Mouse (Mus musculus): ENCODE data around the gene Nav2. TPM values are rescaled to one million over a fixed set of nuclear protein-coding genes. Genes with fewer than 3 reads are reported as not detected.

The Nav2 gene
- polyA plus RNA-seq, 1 experiment from 2014 or later = 5.8 TPM

- no peak overlapping the region for H3K4me2 ChIP-seq (replicated peaks; ENCODE audit: low read depth)
- H3K4me3 ChIP-seq (ENCODE audit: low read depth, low read length) = no peak overlapping the region
- H3K9me3 ChIP-seq (ENCODE audit: control insufficient read depth) = no peaks in the 10 kb centered on the region
- WGBS = 42% methylated on average over 6 of the region's 6 CpGs
- peaks cover 28% of the 10 kb centered on the region for H3K36me3 ChIP-seq (ENCODE audit: control insufficient read depth, insufficient read depth)
- TF ChIP-seq CTCF (IDR thresholded peaks at IDR 0.05; ENCODE audit: low read depth) = no peak
- H3K27me3 ChIP-seq (replicated peaks; ENCODE audit: control insufficient read depth, insufficient read depth, low read length) = no peaks in the 10 kb centered on the region
- H3K4me1 ChIP-seq (replicated peaks; ENCODE audit: control insufficient read depth, insufficient read depth, low read length) = no peaks in the 10 kb centered on the region
- no peak overlapping the region for H3K9ac ChIP-seq (ENCODE audit: low read depth, low read length)
- ATAC-seq = peak; percentile 39; the same call in 1 of the 2 replicates
- no peak overlapping the region; the same call in 1 of the 2 replicates for H3K27ac ChIP-seq (ENCODE audit: low read depth, low read length)
Measured at GRCm38 (mm10) chr7:49423943-49424342, 515.4 kb downstream of the Nav2 start.

GRCm38 (mm10) chr7:49426060-49426459 lies 517.5 kb downstream of the Nav2 start:
- no peaks in the 10 kb centered on the region for H3K9me3 ChIP-seq (ENCODE audit: control insufficient read depth)
- no peaks in the 10 kb centered on the region for H3K4me1 ChIP-seq (replicated peaks; ENCODE audit: control insufficient read depth, insufficient read depth, low read length)
- H3K27ac ChIP-seq (ENCODE audit: low read depth, low read length) = no peak overlapping the region
- no peak overlapping the region for H3K4me3 ChIP-seq (ENCODE audit: low read depth, low read length)
- ATAC-seq = no peak
- H3K4me2 ChIP-seq (replicated peaks; ENCODE audit: low read depth) = no peak overlapping the region
- WGBS = 54% methylated on average over 4 of the region's 4 CpGs
- no peaks in the 10 kb centered on the region for H3K27me3 ChIP-seq (replicated peaks; ENCODE audit: control insufficient read depth, insufficient read depth, low read length)
- no peak overlapping the region for H3K9ac ChIP-seq (ENCODE audit: low read depth, low read length)
- peak; percentile 85 for TF ChIP-seq CTCF (IDR thresholded peaks at IDR 0.05; ENCODE audit: low read depth)
- peaks cover 18% of the 10 kb centered on the region; the same call in 1 of the 2 replicates for H3K36me3 ChIP-seq (ENCODE audit: control insufficient read depth, insufficient read depth)

GRCm38 (mm10) chr7:49427843-49428242 lies 519.3 kb downstream of the Nav2 start:
- Histone ChIP-seq H3K9ac (ENCODE audit: low read depth, low read length) (no peak overlapping the region), H3K27ac (ENCODE audit: low read depth, low read length) (no peak overlapping the region), H3K9me3 (ENCODE audit: control insufficient read depth) (no peaks in the 10 kb centered on the region), H3K36me3 (ENCODE audit: control insufficient read depth, insufficient read depth) (peaks cover 11% of the 10 kb centered on the region; the same call in 1 of the 2 replicates), H3K27me3 (replicated peaks; ENCODE audit: control insufficient read depth, insufficient read depth, low read length) (no peaks in the 10 kb centered on the region), H3K4me2 (replicated peaks; ENCODE audit: low read depth) (no peak overlapping the region), H3K4me3 (ENCODE audit: low read depth, low read length) (no peak overlapping the region), H3K4me1 (replicated peaks; ENCODE audit: control insufficient read depth, insufficient read depth, low read length) (no peaks in the 10 kb centered on the region)
- peak; percentile 83 for TF ChIP-seq CTCF (IDR thresholded peaks at IDR 0.05; ENCODE audit: low read depth)
- no peak for ATAC-seq
- WGBS = 54% methylated on average over 6 of the region's 6 CpGs

GRCm38 (mm10) chr7:49428947-49429346 lies 520.4 kb downstream of the Nav2 start:
- TF ChIP-seq CTCF (IDR thresholded peaks at IDR 0.05; ENCODE audit: low read depth) = no peak
- H3K9ac ChIP-seq (ENCODE audit: low read depth, low read length) = no peak overlapping the region
- H3K36me3 ChIP-seq (ENCODE audit: control insufficient read depth, insufficient read depth) = peaks cover 11% of the 10 kb centered on the region; the same call in 1 of the 2 replicates
- H3K4me3 ChIP-seq (ENCODE audit: low read depth, low read length) = no peak overlapping the region
- no peaks in the 10 kb centered on the region for H3K9me3 ChIP-seq (ENCODE audit: control insufficient read depth)
- H3K4me2 ChIP-seq (replicated peaks; ENCODE audit: low read depth) = no peak overlapping the region
- WGBS = 79% methylated on average over 5 of the region's 5 CpGs
- no peaks in the 10 kb centered on the region for H3K4me1 ChIP-seq (replicated peaks; ENCODE audit: control insufficient read depth, insufficient read depth, low read length)
- H3K27ac ChIP-seq (ENCODE audit: low read depth, low read length) = no peak overlapping the region
- no peaks in the 10 kb centered on the region for H3K27me3 ChIP-seq (replicated peaks; ENCODE audit: control insufficient read depth, insufficient read depth, low read length)
- ATAC-seq = peak; percentile 58; the same call in 1 of the 2 replicates

- no peak overlapping the region for H3K27ac ChIP-seq (ENCODE audit: low read depth, low read length)
- no peak overlapping the region for H3K4me3 ChIP-seq (ENCODE audit: low read depth, low read length)
- 0 out of 2 replicates have a peak, but pooled peaks have one; percentile 12 for TF ChIP-seq CTCF (IDR thresholded peaks at IDR 0.05; ENCODE audit: low read depth)
- H3K9me3 ChIP-seq (ENCODE audit: control insufficient read depth) = no peaks in the 10 kb centered on the region
- WGBS = 86% methylated on average over 7 of the region's 7 CpGs
- no peak for ATAC-seq
- H3K36me3 ChIP-seq (ENCODE audit: control insufficient read depth, insufficient read depth) = peaks cover 7% of the 10 kb centered on the region; the same call in 1 of the 2 replicates
- no peaks in the 10 kb centered on the region for H3K27me3 ChIP-seq (replicated peaks; ENCODE audit: control insufficient read depth, insufficient read depth, low read length)
- H3K9ac ChIP-seq (ENCODE audit: low read depth, low read length) = no peak overlapping the region
- H3K4me1 ChIP-seq (replicated peaks; ENCODE audit: control insufficient read depth, insufficient read depth, low read length) = no peaks in the 10 kb centered on the region
- no peak overlapping the region for H3K4me2 ChIP-seq (replicated peaks; ENCODE audit: low read depth)
Measured at GRCm38 (mm10) chr7:49430808-49431207, 522.3 kb downstream of the Nav2 start.

- Histone ChIP-seq H3K4me1 (replicated peaks; ENCODE audit: control insufficient read depth, insufficient read depth, low read length) (no peaks in the 10 kb centered on the region), H3K9ac (ENCODE audit: low read depth, low read length) (no peak overlapping the region), H3K36me3 (ENCODE audit: control insufficient read depth, insufficient read depth) (0 out of 2 replicates have a peak, but pooled peaks cover 2% of the 10 kb centered on the region), H3K27me3 (replicated peaks; ENCODE audit: control insufficient read depth, insufficient read depth, low read length) (no peaks in the 10 kb centered on the region), H3K4me2 (replicated peaks; ENCODE audit: low read depth) (no peak overlapping the region), H3K4me3 (ENCODE audit: low read depth, low read length) (no peak overlapping the region), H3K27ac (ENCODE audit: low read depth, low read length) (no peak overlapping the region), H3K9me3 (ENCODE audit: control insufficient read depth) (no peaks in the 10 kb centered on the region)
- ATAC-seq = no peak
- no peak for TF ChIP-seq CTCF (IDR thresholded peaks at IDR 0.05; ENCODE audit: low read depth)
Measured at GRCm38 (mm10) chr7:49433945-49434344, 525.4 kb downstream of the Nav2 start.

GRCm38 (mm10) chr7:49436492-49436891 lies 528.0 kb downstream of the Nav2 start:
- ATAC-seq = no peak
- no peaks in the 10 kb centered on the region for H3K4me1 ChIP-seq (replicated peaks; ENCODE audit: control insufficient read depth, insufficient read depth, low read length)
- H3K9ac ChIP-seq (ENCODE audit: low read depth, low read length) = no peak overlapping the region
- H3K4me2 ChIP-seq (replicated peaks; ENCODE audit: low read depth) = no peak overlapping the region
- no peak overlapping the region for H3K27ac ChIP-seq (ENCODE audit: low read depth, low read length)
- no peaks in the 10 kb centered on the region for H3K27me3 ChIP-seq (replicated peaks; ENCODE audit: control insufficient read depth, insufficient read depth, low read length)
- no peak overlapping the region for H3K4me3 ChIP-seq (ENCODE audit: low read depth, low read length)
- TF ChIP-seq CTCF (IDR thresholded peaks at IDR 0.05; ENCODE audit: low read depth) = no peak
- 45% methylated on average over 7 of the region's 7 CpGs for WGBS
- H3K36me3 ChIP-seq (ENCODE audit: control insufficient read depth, insufficient read depth) = no peaks in the 10 kb centered on the region; the same call in 1 of the 2 replicates
- H3K9me3 ChIP-seq (ENCODE audit: control insufficient read depth) = no peaks in the 10 kb centered on the region

Measured in intestine, postnatal 0 days (tissue).